Mouse (Mus musculus) embryonic facial prominence, embryonic 12.5 days (tissue): ENCODE results near the gene Dnajc13. TPM values are rescaled to one million over a fixed set of nuclear protein-coding genes. Genes with fewer than 3 reads are reported as not detected.

Experiments used
- ATAC-seq: fragments of 200-750 bp; cut with Nextera tagmentation; 2 replicates; pipeline ENCODE4 v1.8.0; 2017; ENCODE audit not compliant: insufficient number of reproducible peaks, insufficient read depth, low FRiP score, low TSS enrichment
- H3K27ac ChIP-seq: fragments of 300-500 bp; sonication (generic); 2 replicates; pipeline ENCODE4 v1.5.1; 2016; ENCODE audit warnings: mild to moderate bottlenecking
- H3K27me3 ChIP-seq: fragments of 300-500 bp; sonication (generic); 2 replicates; pipeline ENCODE4 v1.6.1; 2016; ENCODE audit warnings: mild to moderate bottlenecking, moderate library complexity
- H3K36me3 ChIP-seq: fragments of 300-500 bp; sonication (generic); 2 replicates; pipeline ENCODE4 v1.6.1; 2016; ENCODE audit warnings: mild to moderate bottlenecking
- H3K4me1 ChIP-seq: fragments of 300-500 bp; sonication (generic); 2 replicates; pipeline ENCODE4 v1.6.1; 2016
- H3K4me2 ChIP-seq: fragments of 300-500 bp; sonication (generic); replicated peaks from 2 replicates; pipeline ENCODE4 v1.6.1; 2016; ENCODE audit warnings: mild to moderate bottlenecking, moderate library complexity
- H3K4me3 ChIP-seq: fragments of 300-500 bp; sonication (generic); 2 replicates; pipeline ENCODE4 v1.5.1; 2016; ENCODE audit warnings: mild to moderate bottlenecking
- H3K9ac ChIP-seq: fragments of 300-500 bp; sonication (generic); 2 replicates; pipeline ENCODE4 v1.6.1; 2016; ENCODE audit warnings: mild to moderate bottlenecking, moderate library complexity
- H3K9me3 ChIP-seq: fragments of 300-500 bp; sonication (generic); 2 replicates; pipeline ENCODE4 v1.6.1; 2016; ENCODE audit warnings: mild to moderate bottlenecking, moderate library complexity
- WGBS: fragments of 180-500 bp; shearing (Covaris S2); methylation state at CpG from one replicate; pipeline ENCODE4 v1.1.7; 2016; 5-methylcytosine and 5-hydroxymethylcytosine counted together
- polyA plus RNA-seq: library from polyadenylated mRNA; unstranded; fragments of >200 nt; fragmentation: Nextera tagmentation; extraction: Ambion mirVana; gene quantifications from 2 replicates; pipeline ENCODE4 v1.2.1, GENCODE M21; 2016

Gene Dnajc13
- polyA plus RNA-seq, 1 experiment from 2014 or later, result 23.4 TPM

DNA sequence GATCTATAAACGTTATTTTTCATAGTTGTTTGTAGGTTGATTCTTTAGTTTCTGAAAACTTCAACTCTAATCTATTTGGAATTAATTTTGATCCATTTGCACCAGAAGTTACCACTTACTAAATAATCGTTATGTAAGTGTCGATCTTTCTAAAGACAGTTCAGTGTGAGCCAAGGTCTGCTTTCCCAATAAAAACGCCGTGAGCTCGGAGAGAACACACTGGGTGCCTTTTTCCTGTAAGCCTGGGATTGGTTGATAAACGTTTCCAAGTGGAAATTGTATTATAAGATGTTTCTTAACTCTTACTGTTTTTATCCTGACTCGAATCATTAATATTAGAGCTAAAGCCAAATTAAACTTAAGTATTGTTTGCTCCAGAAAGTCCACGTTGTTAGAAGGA, 155.8 kb downstream of the Dnajc13 start:
- no peak overlapping the region for H3K27ac ChIP-seq
- H3K4me2 ChIP-seq, result no peak overlapping the region
- H3K4me3 ChIP-seq, result no peak overlapping the region
- no peak for ATAC-seq
- 83% methylated on average over 9 of the region's 9 CpGs for WGBS
- 0 out of 2 replicates have a peak, but pooled peaks cover 6% of the 10 kb centered on the region for H3K4me1 ChIP-seq
- no peaks in the 10 kb centered on the region for H3K36me3 ChIP-seq
- no peak overlapping the region for H3K9ac ChIP-seq
- peaks cover 2% of the 10 kb centered on the region; the same call in 1 of the 2 replicates for H3K9me3 ChIP-seq
- H3K27me3 ChIP-seq, result no peaks in the 10 kb centered on the region

DNA sequence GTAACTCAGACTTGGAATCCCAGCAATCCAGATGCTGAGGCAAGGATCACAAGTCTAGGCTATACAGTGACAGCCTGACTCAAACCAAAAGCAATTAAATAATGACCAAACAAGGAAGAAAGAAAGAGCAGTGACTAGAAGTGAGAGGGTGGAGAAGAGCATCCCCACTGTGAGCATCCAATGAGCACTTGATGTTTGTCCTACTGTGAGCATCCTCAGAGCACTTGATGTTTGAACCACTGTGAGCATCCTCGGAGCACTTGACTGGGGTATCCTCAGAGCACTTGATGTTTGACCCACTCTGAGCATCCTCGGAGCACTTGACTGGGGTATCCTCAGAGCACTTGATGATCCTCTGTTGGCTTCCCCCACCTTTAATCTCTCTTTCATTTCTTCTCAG, 157.7 kb downstream of the Dnajc13 start:
- H3K9ac ChIP-seq, result no peak overlapping the region
- H3K27me3 ChIP-seq, result no peaks in the 10 kb centered on the region
- no peak overlapping the region for H3K4me2 ChIP-seq
- no peaks in the 10 kb centered on the region for H3K36me3 ChIP-seq
- no peaks in the 10 kb centered on the region for H3K9me3 ChIP-seq
- ATAC-seq, result no peak
- no peak overlapping the region for H3K27ac ChIP-seq
- H3K4me1 ChIP-seq, result 0 out of 2 replicates have a peak, but pooled peaks cover 6% of the 10 kb centered on the region
- WGBS, result 87% methylated on average over 2 of the region's 2 CpGs
- no peak overlapping the region for H3K4me3 ChIP-seq

DNA sequence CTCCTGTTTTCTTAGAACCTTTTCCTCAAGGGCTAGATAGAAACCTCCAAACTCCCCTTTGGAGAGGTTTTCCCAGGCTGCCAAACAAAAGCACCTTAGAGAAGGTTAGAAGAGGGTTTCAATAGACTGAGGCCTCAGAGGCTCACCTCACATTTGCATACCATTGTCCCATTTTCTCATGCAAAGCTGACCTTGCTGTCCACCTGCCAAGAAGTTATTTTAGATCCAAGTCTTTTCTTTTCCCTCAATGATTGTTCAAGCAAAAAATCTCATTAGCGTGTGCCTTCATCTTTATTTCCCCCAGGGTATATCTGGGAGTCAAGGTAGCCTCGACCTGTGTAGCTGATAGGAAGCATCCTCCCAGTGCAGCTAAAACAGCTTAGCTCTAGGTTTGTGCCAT, 159.8 kb downstream of the Dnajc13 start:
- H3K36me3 ChIP-seq, result no peaks in the 10 kb centered on the region
- no peak overlapping the region for H3K27ac ChIP-seq
- H3K4me1 ChIP-seq, result no peaks in the 10 kb centered on the region
- no peak overlapping the region for H3K4me3 ChIP-seq
- no peaks in the 10 kb centered on the region for H3K9me3 ChIP-seq
- 33% methylated on average over 2 of the region's 2 CpGs for WGBS
- no peaks in the 10 kb centered on the region for H3K27me3 ChIP-seq
- H3K9ac ChIP-seq, result no peak overlapping the region
- H3K4me2 ChIP-seq, result no peak overlapping the region
- ATAC-seq, result no peak

DNA sequence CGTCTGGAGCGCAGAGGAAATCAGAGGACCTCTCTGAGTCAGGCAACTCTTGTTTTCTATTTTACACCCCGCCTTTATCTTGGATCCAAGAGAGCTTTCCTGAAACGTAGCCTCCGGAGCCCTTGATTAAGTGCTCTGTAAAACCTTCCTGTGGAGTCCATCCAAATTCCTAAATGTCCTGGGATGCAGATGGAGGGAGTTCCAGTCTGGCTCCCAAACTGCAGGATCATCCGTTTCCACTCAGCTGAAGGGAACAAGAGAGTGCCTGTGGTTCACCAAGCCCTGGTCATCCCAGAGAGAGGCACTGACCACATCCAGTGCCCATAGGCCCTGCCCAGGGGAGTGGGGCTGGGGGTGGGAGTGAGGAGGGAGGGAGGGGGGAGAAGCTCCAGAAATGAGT, 160.4 kb downstream of the Dnajc13 start:
- WGBS, result 29% methylated on average over 6 of the region's 6 CpGs
- H3K9me3 ChIP-seq, result no peaks in the 10 kb centered on the region
- no peak for ATAC-seq
- no peak overlapping the region for H3K27ac ChIP-seq
- no peaks in the 10 kb centered on the region for H3K27me3 ChIP-seq
- no peak overlapping the region for H3K4me2 ChIP-seq
- H3K36me3 ChIP-seq, result no peaks in the 10 kb centered on the region
- no peak overlapping the region for H3K4me3 ChIP-seq
- H3K4me1 ChIP-seq, result no peaks in the 10 kb centered on the region
- H3K9ac ChIP-seq, result no peak overlapping the region

DNA sequence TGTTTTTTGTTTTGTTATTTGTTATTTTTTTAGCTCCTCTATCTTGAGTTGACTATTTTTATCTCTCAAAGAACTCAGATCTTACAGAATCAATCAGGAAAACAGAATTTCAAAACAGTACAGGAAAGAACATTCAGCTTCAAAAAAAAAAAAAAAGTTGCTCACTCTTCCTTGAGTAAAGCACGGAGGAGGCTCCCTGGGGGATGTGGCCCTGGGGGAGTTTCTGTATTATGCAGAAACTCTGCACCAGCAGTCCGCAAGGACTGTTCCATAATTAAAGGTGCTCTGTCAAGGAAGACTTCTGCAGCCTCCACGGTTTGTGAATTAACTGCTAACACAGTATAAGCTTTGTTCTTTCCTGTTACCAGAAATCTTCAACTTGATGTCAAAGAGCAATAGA, 161.3 kb downstream of the Dnajc13 start:
- H3K4me3 ChIP-seq, result no peak overlapping the region
- no peak overlapping the region for H3K27ac ChIP-seq
- H3K9ac ChIP-seq, result no peak overlapping the region
- H3K9me3 ChIP-seq, result no peaks in the 10 kb centered on the region
- no peak overlapping the region for H3K4me2 ChIP-seq
- ATAC-seq, result no peak
- no peaks in the 10 kb centered on the region for H3K27me3 ChIP-seq
- H3K4me1 ChIP-seq, result no peaks in the 10 kb centered on the region
- no peaks in the 10 kb centered on the region for H3K36me3 ChIP-seq
- 18% methylated on average over 3 of the region's 3 CpGs for WGBS

Other genes starting within 250 kb of the Dnajc13 start
- not detected in 2 replicates for gene Gm28305, start 222.3 kb downstream of the Dnajc13 start, polyA plus RNA-seq
- gene Uba5, start 199.8 kb downstream of the Dnajc13 start, polyA plus RNA-seq, result 64.9 and 73.4 TPM in 2 replicates
- 8.8 and 9.9 TPM in 2 replicates for gene Acad11, start 199.6 kb downstream of the Dnajc13 start, polyA plus RNA-seq
- 0.62 and 0.82 TPM in 2 replicates for gene Ackr4, start 136.0 kb downstream of the Dnajc13 start, polyA plus RNA-seq
- 0.92 and 1.3 TPM in 2 replicates for gene Acpp, start 74.8 kb upstream of the Dnajc13 start, polyA plus RNA-seq